Mouse (Mus musculus) liver, embryonic 14.5 days (tissue): ENCODE results near the gene Gm10663.

ENCODE experiments used
- CTCF ChIP-seq: IDR thresholded peaks from 2 replicates; pipeline ENCODE4 v1.5.1; 2016; ENCODE audit warnings: antibody characterized with exemption, low read depth, control low read depth
- EP300 ChIP-seq: IDR thresholded peaks from 2 replicates; pipeline ENCODE4 v1.6.1; 2016; ENCODE audit warnings: antibody characterized with exemption, low read depth

GRCm38 (mm10) chr8:65047193-65047592 is 27.6 kb upstream of the Gm10663 start:
- TF ChIP-seq CTCF (no peak), EP300 (no peak)
